Mouse (Mus musculus) hindbrain, embryonic 11.5 days (tissue): ENCODE measurements around the gene Adcyap1. TPM values are rescaled to one million over a fixed set of nuclear protein-coding genes. Genes with fewer than 3 reads are reported as not detected.
A peak's percentile ranks its signal among the peaks of the same experiment; 100 is the strongest.

Source experiments
- ATAC-seq: fragments of 200-750 bp; cut with Nextera tagmentation; 2 replicates; pipeline ENCODE4 v1.8.0; 2017; ENCODE audit warnings: mild to moderate bottlenecking, moderate TSS enrichment, moderate library complexity; ENCODE audit not compliant: low FRiP score
- DNase-seq: peaks from one replicate; pipeline ENCODE4 v3.0.0-alpha.2; 2015; ENCODE audit warnings: low spot score
- H3K27ac ChIP-seq: fragments of 300-500 bp; sonication (generic); 2 replicates; pipeline ENCODE4 v1.5.1; 2014; ENCODE audit warnings: mild to moderate bottlenecking, low read depth, low read length
- H3K27me3 ChIP-seq: fragments of 300-500 bp; sonication (generic); 2 replicates; pipeline ENCODE4 v1.6.1; 2014; ENCODE audit warnings: mild to moderate bottlenecking, low read length, moderate library complexity, mixed read lengths; ENCODE audit not compliant: control insufficient read depth, insufficient read depth
- H3K36me3 ChIP-seq: fragments of 300-500 bp; sonication (generic); 2 replicates; pipeline ENCODE4 v1.6.1; 2014; ENCODE audit warnings: mild to moderate bottlenecking, low read length, moderate library complexity, mixed read lengths; ENCODE audit not compliant: control insufficient read depth, insufficient read depth
- H3K4me1 ChIP-seq: fragments of 300-500 bp; sonication (generic); replicated peaks from 2 replicates; pipeline ENCODE4 v1.6.1; 2014; ENCODE audit warnings: low read length, mixed read lengths; ENCODE audit not compliant: control insufficient read depth, insufficient read depth
- H3K4me2 ChIP-seq: fragments of 300-500 bp; sonication (generic); replicated peaks from 2 replicates; pipeline ENCODE4 v1.6.1; 2014; ENCODE audit warnings: mild to moderate bottlenecking, low read depth, low read length
- H3K4me3 ChIP-seq: fragments of 300-500 bp; sonication (generic); 2 replicates; pipeline ENCODE4 v1.5.1; 2014; ENCODE audit warnings: low read depth, low read length
- H3K9ac ChIP-seq: fragments of 300-500 bp; sonication (generic); 2 replicates; pipeline ENCODE4 v1.6.1; 2014; ENCODE audit warnings: low read depth, low read length
- H3K9me3 ChIP-seq: fragments of 300-500 bp; sonication (generic); 2 replicates; pipeline ENCODE4 v1.6.1; 2016; ENCODE audit warnings: low read length; ENCODE audit not compliant: control insufficient read depth
- WGBS: fragments of 180-500 bp; shearing (Covaris S2); extraction: QIAGEN DNeasy Blood & Tissue Kit; methylation state at CpG from one replicate; pipeline ENCODE4 v1.1.7; 2014; 5-methylcytosine and 5-hydroxymethylcytosine counted together
- polyA plus RNA-seq: library from polyadenylated mRNA; unstranded; fragments of >200 nt; fragmentation: Nextera tagmentation; extraction: Ambion mirVana; gene quantifications from 2 replicates; pipeline ENCODE4 v1.2.1, GENCODE M21; 2014

Gene Adcyap1
- polyA plus RNA-seq, 1 experiment from 2014 or later: 19.1 TPM

DNA sequence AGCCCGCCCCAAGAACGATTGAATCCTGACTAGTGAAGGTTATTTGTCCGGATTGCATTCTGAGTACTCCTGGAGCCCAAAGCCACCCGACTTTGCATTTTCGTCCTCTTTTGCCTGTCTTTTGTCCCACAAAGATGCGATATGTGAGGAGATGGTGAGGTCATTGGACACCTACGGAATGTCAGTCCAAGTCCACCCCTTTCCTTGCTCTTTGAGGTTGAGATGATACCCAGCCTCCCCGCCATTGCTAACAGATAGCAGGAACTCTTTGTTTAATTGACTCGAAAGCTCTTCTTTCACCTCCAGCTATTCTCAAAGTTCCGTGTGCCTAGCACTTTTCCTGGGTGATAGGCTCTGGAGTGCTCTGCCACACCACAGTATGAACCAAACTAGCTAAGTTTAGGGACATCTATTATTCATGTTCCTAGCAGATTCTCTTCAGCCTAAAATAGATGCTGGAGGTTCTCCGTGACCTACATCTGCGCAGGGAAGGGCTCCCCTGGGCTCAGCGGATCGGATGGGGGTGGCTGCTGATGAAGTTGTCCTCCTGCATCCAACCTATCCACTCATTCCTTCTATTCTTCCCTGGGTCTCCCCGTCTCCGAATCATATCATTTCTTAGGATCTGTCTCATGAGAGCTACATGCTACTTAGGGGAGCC is 2.6 kb downstream of the Adcyap1 start:
- 2% methylated on average over 16 of the region's 16 CpGs for WGBS
- peak; percentile 53 for DNase-seq

GRCm38 (mm10) chr17:93202165-93203075 is 3.6 kb downstream of the Adcyap1 start:
- no peaks in the 10 kb centered on the region for H3K9me3 ChIP-seq
- ATAC-seq (peak; percentile 39), DNase-seq (peak; percentile 71)
- under 1% methylated on average over 44 of the region's 44 CpGs for WGBS
- H3K27ac ChIP-seq: peak overlapping the region; percentile 55
- peaks cover 49% of the 10 kb centered on the region for H3K27me3 ChIP-seq
- no peaks in the 10 kb centered on the region; the same call in 1 of the 2 replicates for H3K4me1 ChIP-seq
- peak overlapping the region; percentile 27 for H3K4me3 ChIP-seq
- H3K4me2 ChIP-seq: peak overlapping the region; percentile 57
- H3K36me3 ChIP-seq: no peaks in the 10 kb centered on the region
- peak overlapping the region; percentile 52 for H3K9ac ChIP-seq

More for the DNA sequence above, 2.6 kb downstream of the Adcyap1 start:
- no peak for ATAC-seq
- no peaks in the 10 kb centered on the region; the same call in 1 of the 2 replicates for H3K4me1 ChIP-seq
- peaks cover 51% of the 10 kb centered on the region for H3K27me3 ChIP-seq
- H3K9ac ChIP-seq: peak overlapping the region; percentile 49
- H3K27ac ChIP-seq: peak overlapping the region; percentile 55
- peak overlapping the region; percentile 27 for H3K4me3 ChIP-seq
- peak overlapping the region; percentile 57 for H3K4me2 ChIP-seq
- no peaks in the 10 kb centered on the region for H3K9me3 ChIP-seq
- H3K36me3 ChIP-seq: no peaks in the 10 kb centered on the region

DNA sequence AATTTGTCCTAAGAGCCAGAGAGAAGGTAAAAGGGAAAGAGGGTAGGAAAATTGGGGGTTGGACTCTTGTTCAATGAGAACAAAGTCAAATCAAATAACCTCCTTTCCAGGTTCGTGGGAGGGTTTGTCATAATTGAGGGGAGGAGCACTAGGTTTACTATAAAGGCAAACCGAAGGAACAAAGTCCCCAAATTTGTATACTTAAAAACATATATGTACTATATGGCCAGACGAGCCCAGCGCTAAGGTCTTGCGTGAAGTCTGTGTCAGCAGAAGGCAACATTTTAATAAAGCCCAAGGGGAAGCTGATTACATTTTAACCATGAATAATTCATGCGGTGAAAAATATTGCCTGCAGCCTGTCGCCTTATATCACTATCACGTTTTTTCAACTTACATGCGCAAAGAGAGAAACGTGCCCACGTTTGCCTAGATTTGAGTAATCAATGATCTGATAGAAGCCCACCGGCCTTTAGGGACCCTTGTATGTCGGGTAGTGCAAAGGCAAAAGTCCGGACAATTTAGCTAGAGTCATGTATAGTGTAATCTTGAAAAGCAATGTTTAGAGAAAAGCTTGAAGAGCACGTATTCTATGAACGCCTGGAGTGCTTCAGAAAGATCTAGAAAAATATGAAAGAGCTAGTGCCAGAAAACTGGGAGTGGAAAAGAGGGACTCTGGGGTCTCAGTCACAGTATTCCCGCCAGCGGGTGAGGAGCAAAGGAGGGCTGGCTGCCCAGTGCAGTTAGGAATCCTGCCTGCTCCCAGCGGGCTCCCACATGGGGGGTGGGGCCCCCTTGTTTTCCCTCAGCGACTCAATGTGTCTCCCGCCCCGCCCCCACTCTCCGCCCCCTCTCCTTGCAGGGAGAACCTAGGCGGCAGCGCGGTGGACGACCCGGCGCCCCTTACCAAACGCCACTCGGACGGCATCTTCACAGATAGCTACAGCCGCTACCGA is 4.5 kb downstream of the Adcyap1 start:
- Histone ChIP-seq H3K9ac (peak overlapping the region; percentile 52; the same call in 1 of the 2 replicates), H3K4me3 (peak overlapping the region; percentile 27), H3K9me3 (no peaks in the 10 kb centered on the region), H3K36me3 (no peaks in the 10 kb centered on the region), H3K27me3 (peaks cover 44% of the 10 kb centered on the region), H3K27ac (peak overlapping the region; percentile 78), H3K4me1 (no peaks in the 10 kb centered on the region; the same call in 1 of the 2 replicates), H3K4me2 (peak overlapping the region; percentile 57)
- under 1% methylated on average over 34 of the region's 34 CpGs for WGBS
- DNase-seq (peak; percentile 66), ATAC-seq (peak; percentile 62)

DNA sequence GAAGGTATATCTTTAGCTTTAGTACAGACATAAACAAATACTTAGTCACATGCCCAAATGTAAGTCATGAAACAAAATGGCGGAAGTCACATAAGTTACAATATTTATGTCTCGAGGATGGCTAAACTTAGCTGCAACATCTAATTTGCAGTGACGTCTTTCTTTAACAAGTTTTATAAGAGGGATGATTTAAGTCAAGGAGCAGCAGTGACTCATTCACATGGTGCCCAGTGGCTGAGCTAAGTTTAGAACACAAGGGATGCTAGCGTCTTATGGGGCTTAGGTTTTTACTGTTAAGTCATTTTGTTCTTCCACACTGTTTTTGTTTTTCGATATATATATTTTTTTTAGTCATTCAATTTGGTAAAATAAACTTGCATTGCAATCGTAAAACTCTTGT is 19.0 kb downstream of the Adcyap1 start:
- ATAC-seq (no peak), DNase-seq (no peak)
- Histone ChIP-seq H3K4me3 (no peak overlapping the region), H3K9me3 (no peaks in the 10 kb centered on the region), H3K4me2 (no peak overlapping the region), H3K9ac (no peak overlapping the region), H3K27me3 (no peaks in the 10 kb centered on the region), H3K36me3 (no peaks in the 10 kb centered on the region), H3K4me1 (no peaks in the 10 kb centered on the region), H3K27ac (no peak overlapping the region)
- WGBS: 95% methylated on average over 6 of the region's 6 CpGs

GRCm38 (mm10) chr17:93218640-93219039 is 19.8 kb downstream of the Adcyap1 start:
- Histone ChIP-seq H3K9me3 (no peaks in the 10 kb centered on the region), H3K9ac (no peak overlapping the region), H3K4me1 (no peaks in the 10 kb centered on the region), H3K27me3 (no peaks in the 10 kb centered on the region), H3K4me3 (no peak overlapping the region), H3K36me3 (no peaks in the 10 kb centered on the region), H3K4me2 (no peak overlapping the region), H3K27ac (no peak overlapping the region)
- DNase-seq (no peak), ATAC-seq (no peak)
- WGBS: 82% methylated on average over 2 of the region's 2 CpGs

DNA sequence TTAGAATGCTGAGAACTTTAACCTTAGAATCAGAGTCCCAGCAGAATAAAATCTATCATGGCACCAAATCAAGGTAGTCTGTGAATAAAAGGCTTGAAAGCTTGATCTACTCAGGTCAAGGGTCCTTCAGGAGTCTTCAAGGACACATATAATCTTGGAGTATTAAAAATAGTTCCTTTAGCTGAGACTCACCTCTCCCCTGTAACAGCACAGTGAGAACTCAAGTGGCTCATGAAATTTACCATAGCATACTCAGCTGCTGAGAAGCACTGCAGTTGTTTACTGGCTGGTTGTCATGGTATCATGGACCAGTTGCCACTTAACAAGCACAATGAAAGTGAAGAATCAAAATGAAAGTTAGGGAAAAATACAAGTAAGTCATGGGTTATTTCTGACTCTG is 38.5 kb downstream of the Adcyap1 start:
- no peak overlapping the region for H3K27ac ChIP-seq
- H3K4me3 ChIP-seq: no peak overlapping the region
- H3K4me1 ChIP-seq: no peaks in the 10 kb centered on the region
- H3K27me3 ChIP-seq: no peaks in the 10 kb centered on the region
- H3K4me2 ChIP-seq: no peak overlapping the region
- no peak overlapping the region for H3K9ac ChIP-seq
- no peaks in the 10 kb centered on the region for H3K36me3 ChIP-seq
- no peaks in the 10 kb centered on the region for H3K9me3 ChIP-seq
- ATAC-seq: no peak
- no peak for DNase-seq
